Mouse (Mus musculus) forebrain, embryonic 14.5 days (tissue): Measurements from ENCODE around the gene Tubb5. TPM values are rescaled to one million over a fixed set of nuclear protein-coding genes. Genes with fewer than 3 reads are reported as not detected.

Source experiments
- ATAC-seq: fragments of 200-750 bp; cut with Nextera tagmentation; 2 replicates; pipeline ENCODE4 v1.8.0; 2017; ENCODE audit warnings: mild to moderate bottlenecking, moderate library complexity
- DNase-seq: peaks from one replicate; pipeline ENCODE4 v3.0.0-alpha.2; 2015; ENCODE audit warnings: low spot score
- H3K27ac ChIP-seq: fragments of 300-500 bp; sonication (generic); 2 replicates; pipeline ENCODE4 v1.5.1; 2014; ENCODE audit warnings: low read depth, mild to moderate bottlenecking, control low read depth, low read length, moderate library complexity
- H3K27me3 ChIP-seq: fragments of 300-500 bp; sonication (generic); replicated peaks from 2 replicates; pipeline ENCODE4 v1.6.1; 2014; ENCODE audit warnings: low read length, control low read depth, mixed read lengths; ENCODE audit not compliant: control insufficient read depth, insufficient read depth
- H3K36me3 ChIP-seq: fragments of 300-500 bp; sonication (generic); 2 replicates; pipeline ENCODE4 v1.6.1; 2014; ENCODE audit warnings: low read length, control low read depth; ENCODE audit not compliant: control insufficient read depth, insufficient read depth
- H3K4me1 ChIP-seq: fragments of 300-500 bp; sonication (generic); 2 replicates; pipeline ENCODE4 v1.6.1; 2014; ENCODE audit warnings: antibody characterized with exemption, low read length, control low read depth; ENCODE audit not compliant: control insufficient read depth, insufficient read depth
- H3K4me2 ChIP-seq: fragments of 300-500 bp; sonication (generic); 2 replicates; pipeline ENCODE4 v1.6.1; 2014; ENCODE audit warnings: mild to moderate bottlenecking, control low read depth, low read length
- H3K4me3 ChIP-seq: fragments of 300-500 bp; sonication (generic); 2 replicates; pipeline ENCODE4 v1.5.1; 2014; ENCODE audit warnings: low read depth, low read length, control low read depth
- H3K9ac ChIP-seq: fragments of 300-500 bp; sonication (generic); 2 replicates; pipeline ENCODE4 v1.6.1; 2014; ENCODE audit warnings: mild to moderate bottlenecking, low read length, control low read depth, moderate library complexity
- H3K9me3 ChIP-seq: fragments of 300-500 bp; sonication (generic); replicated peaks from 2 replicates; pipeline ENCODE4 v1.6.1; 2016; ENCODE audit warnings: low read length, control low read depth, mixed read lengths; ENCODE audit not compliant: control insufficient read depth
- WGBS: fragments of 180-500 bp; shearing (Covaris S2); extraction: QIAGEN DNeasy Blood & Tissue Kit; methylation state at CpG from one replicate; pipeline ENCODE4 v1.1.7; 2014; 5-methylcytosine and 5-hydroxymethylcytosine counted together
- polyA plus RNA-seq: library from polyadenylated mRNA; unstranded; fragments of >200 nt; fragmentation: Nextera tagmentation; extraction: Ambion mirVana; gene quantifications from 2 replicates; pipeline ENCODE4 v1.2.1, GENCODE M21; 2014

Gene Tubb5
- polyA plus RNA-seq, 1 experiment from 2014 or later = 2,004 TPM

- H3K4me3 ChIP-seq = peak overlapping the region; percentile 59
- H3K4me2 ChIP-seq = peak overlapping the region; percentile 92
- H3K9me3 ChIP-seq = no peaks in the 10 kb centered on the region
- 0 out of 2 replicates have a peak, but pooled peaks cover 4% of the 10 kb centered on the region for H3K36me3 ChIP-seq
- peak overlapping the region; percentile 96 for H3K27ac ChIP-seq
- 33% methylated on average over 10 of the region's 10 CpGs for WGBS
- ATAC-seq (no peak), DNase-seq (no peak)
- H3K27me3 ChIP-seq = no peaks in the 10 kb centered on the region
- peak overlapping the region; percentile 72 for H3K9ac ChIP-seq
- H3K4me1 ChIP-seq = peaks cover 28% of the 10 kb centered on the region
These were observed 26.8 kb upstream of the Tubb5 start for GRCm38 (mm10) chr17:35864832-35865353.

GRCm38 (mm10) chr17:35861198-35861857 lies 23.2 kb upstream of the Tubb5 start, which contains the start of gene Nrm:
Gene Nrm (plus strand): TSS chr17:35861318.
- H3K27me3 ChIP-seq = no peaks in the 10 kb centered on the region
- WGBS = under 1% methylated on average over 47 of the region's 47 CpGs

GRCm38 (mm10) chr17:35860831-35861197 lies 22.7 kb upstream of the Tubb5 start:
- H3K4me1 ChIP-seq = peaks cover 3% of the 10 kb centered on the region; the same call in 1 of the 2 replicates
- peak overlapping the region; percentile 77 for H3K9ac ChIP-seq
- 7% methylated on average over 12 of the region's 12 CpGs for WGBS
- H3K4me2 ChIP-seq = peak overlapping the region; percentile 57
- no peak; the same call in 1 of the 2 replicates for ATAC-seq
- H3K27me3 ChIP-seq = no peaks in the 10 kb centered on the region
- DNase-seq = no peak
- H3K9me3 ChIP-seq = no peaks in the 10 kb centered on the region
- peak overlapping the region; percentile 95; the same call in 1 of the 2 replicates for H3K27ac ChIP-seq
- H3K36me3 ChIP-seq = peaks cover 31% of the 10 kb centered on the region
- peak overlapping the region; percentile 71 for H3K4me3 ChIP-seq

More at GRCm38 (mm10) chr17:35861198-35861857, 23.2 kb upstream of the Tubb5 start, which contains the start of gene Nrm:
- Histone ChIP-seq H3K27ac (peak within 1 kb of the TSS; percentile 95), H3K9me3 (no peaks in the 10 kb centered on the region), H3K9ac (peak within 1 kb of the TSS; percentile 77), H3K4me1 (peaks cover 3% of the 10 kb centered on the region; the same call in 1 of the 2 replicates), H3K4me2 (peak within 1 kb of the TSS; percentile 57), H3K4me3 (peak within 1 kb of the TSS; percentile 71), H3K36me3 (peaks cover 28% of the 10 kb centered on the region)
- ATAC-seq (peak; percentile 92), DNase-seq (peak; percentile 95)

- ATAC-seq (no peak), DNase-seq (no peak)
- H3K4me2 ChIP-seq = no peak overlapping the region; the same call in 1 of the 2 replicates
- no peak overlapping the region for H3K27ac ChIP-seq
- 78% methylated on average over 2 of the region's 2 CpGs for WGBS
- H3K4me1 ChIP-seq = peaks cover 3% of the 10 kb centered on the region; the same call in 1 of the 2 replicates
- H3K4me3 ChIP-seq = no peak overlapping the region
- peaks cover 35% of the 10 kb centered on the region for H3K36me3 ChIP-seq
- no peaks in the 10 kb centered on the region for H3K27me3 ChIP-seq
- H3K9ac ChIP-seq = no peak overlapping the region
- no peaks in the 10 kb centered on the region for H3K9me3 ChIP-seq
These were observed 21.7 kb upstream of the Tubb5 start for GRCm38 (mm10) chr17:35859835-35860234.

GRCm38 (mm10) chr17:35859371-35859770 lies 21.3 kb upstream of the Tubb5 start:
- no peak overlapping the region for H3K9ac ChIP-seq
- H3K4me2 ChIP-seq = no peak overlapping the region
- no peak overlapping the region for H3K27ac ChIP-seq
- H3K4me1 ChIP-seq = peaks cover 3% of the 10 kb centered on the region; the same call in 1 of the 2 replicates
- no peak for ATAC-seq
- no peak for DNase-seq
- no peak overlapping the region for H3K4me3 ChIP-seq
- no peaks in the 10 kb centered on the region for H3K27me3 ChIP-seq
- 90% methylated on average over 1 of the region's 1 CpGs for WGBS
- peaks cover 39% of the 10 kb centered on the region for H3K36me3 ChIP-seq
- H3K9me3 ChIP-seq = no peaks in the 10 kb centered on the region

- H3K36me3 ChIP-seq = peaks cover 91% of the 10 kb centered on the region
- WGBS = 81% methylated on average over 3 of the region's 3 CpGs
- no peaks in the 10 kb centered on the region for H3K9me3 ChIP-seq
- H3K9ac ChIP-seq = no peak overlapping the region
- no peak for ATAC-seq
- no peaks in the 10 kb centered on the region for H3K27me3 ChIP-seq
- DNase-seq = no peak
- no peak overlapping the region for H3K27ac ChIP-seq
- H3K4me3 ChIP-seq = no peak overlapping the region
- no peak overlapping the region for H3K4me2 ChIP-seq
- H3K4me1 ChIP-seq = no peaks in the 10 kb centered on the region
These were observed 12.9 kb upstream of the Tubb5 start for GRCm38 (mm10) chr17:35850974-35851373.

GRCm38 (mm10) chr17:35848112-35848511 lies 10.0 kb upstream of the Tubb5 start:
- DNase-seq = no peak

GRCm38 (mm10) chr17:35843514-35843913 lies 5.4 kb upstream of the Tubb5 start:
- Histone ChIP-seq H3K27ac (no peak overlapping the region), H3K4me1 (peaks cover 7% of the 10 kb centered on the region), H3K36me3 (peaks cover 43% of the 10 kb centered on the region), H3K9ac (no peak overlapping the region), H3K27me3 (no peaks in the 10 kb centered on the region), H3K9me3 (no peaks in the 10 kb centered on the region), H3K4me2 (no peak overlapping the region), H3K4me3 (no peak overlapping the region)
- WGBS = 94% methylated on average over 3 of the region's 3 CpGs
- DNase-seq (no peak), ATAC-seq (no peak)

More at GRCm38 (mm10) chr17:35848112-35848511, 10.0 kb upstream of the Tubb5 start:
- Histone ChIP-seq H3K9ac (no peak overlapping the region), H3K4me1 (no peaks in the 10 kb centered on the region), H3K27me3 (no peaks in the 10 kb centered on the region), H3K36me3 (peaks cover 86% of the 10 kb centered on the region), H3K4me3 (no peak overlapping the region), H3K4me2 (no peak overlapping the region), H3K27ac (no peak overlapping the region), H3K9me3 (no peaks in the 10 kb centered on the region)
- no peak for ATAC-seq
- WGBS = 71% methylated on average over 1 of the region's 1 CpGs

GRCm38 (mm10) chr17:35842006-35842405 lies 3.9 kb upstream of the Tubb5 start:
- 17% methylated on average over 11 of the region's 11 CpGs for WGBS
- Histone ChIP-seq H3K4me2 (peak overlapping the region; percentile 61), H3K27ac (peak overlapping the region; percentile 56; the same call in 1 of the 2 replicates), H3K4me1 (peaks cover 7% of the 10 kb centered on the region), H3K36me3 (peaks cover 28% of the 10 kb centered on the region), H3K4me3 (peak overlapping the region; percentile 54), H3K9me3 (no peaks in the 10 kb centered on the region), H3K27me3 (no peaks in the 10 kb centered on the region), H3K9ac (peak overlapping the region; percentile 68)
- DNase-seq (no peak), ATAC-seq (no peak)
